Mouse (Mus musculus) left cerebral cortex, postnatal 4 days (tissue): ENCODE data around the gene Mtrf1l. TPM values are rescaled to one million over a fixed set of nuclear protein-coding genes. Genes with fewer than 3 reads are reported as not detected.

ENCODE experiments used
- DNase-seq: peaks from one replicate; pipeline ENCODE4 v3.0.0-alpha.2; 2022
- intact Hi-C: fragments of 180-260 bp; cut with DNase I; formaldehyde crosslinking; loops from one replicate; pipeline ENCODE4 v1.15.1; 2025
- total RNA-seq, 2 experiments: library from RNA; stranded (reverse); gene quantifications; 2 replicates each; pipeline ENCODE4 v1.2.3; 2021

Mtrf1l gene
- 10 to 100 TPM; 10.7 to 11.4 TPM for total RNA-seq

- intact Hi-C loops = no loop called here
- DNase-seq = peak; percentile 98
Observed at GRCm38 (mm10) chr10:5823740-5824491, at the start of gene Mtrf1l. Mtrf1l (minus strand) TSS chr10:5823910.

- DNase-seq = no peak
- intact Hi-C loops = no loop called here
Observed at GRCm38 (mm10) chr10:5871081-5871480, 47.4 kb upstream of the Mtrf1l start.

GRCm38 (mm10) chr10:5867981-5868552 lies 44.4 kb upstream of the Mtrf1l start:
- peak; percentile 27 for DNase-seq
- intact Hi-C loops = no loop called here

GRCm38 (mm10) chr10:5865996-5866395 lies 42.3 kb upstream of the Mtrf1l start:
- intact Hi-C loops = no loop called here
- peak; percentile 20 for DNase-seq

DNA sequence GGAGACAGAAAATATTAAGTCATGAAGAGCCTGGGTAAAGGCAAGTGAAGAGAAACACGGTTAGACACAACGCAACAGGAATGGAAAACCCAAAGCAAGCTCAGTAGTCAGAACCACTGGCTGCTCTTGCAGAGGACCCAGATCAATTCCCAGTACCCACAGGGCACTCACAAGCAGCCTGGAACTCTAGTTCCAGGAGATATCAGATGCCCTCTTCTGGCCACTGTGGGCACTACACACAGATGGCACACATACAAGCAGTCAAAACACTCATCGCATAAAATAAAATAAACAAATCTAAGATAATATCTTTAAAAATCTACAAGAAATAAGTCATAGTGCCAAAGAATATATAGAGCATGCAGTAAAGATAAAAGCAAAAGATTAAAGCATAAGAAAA lies 39.0 kb upstream of the Mtrf1l start:
- intact Hi-C loops = no loop called here

DNA sequence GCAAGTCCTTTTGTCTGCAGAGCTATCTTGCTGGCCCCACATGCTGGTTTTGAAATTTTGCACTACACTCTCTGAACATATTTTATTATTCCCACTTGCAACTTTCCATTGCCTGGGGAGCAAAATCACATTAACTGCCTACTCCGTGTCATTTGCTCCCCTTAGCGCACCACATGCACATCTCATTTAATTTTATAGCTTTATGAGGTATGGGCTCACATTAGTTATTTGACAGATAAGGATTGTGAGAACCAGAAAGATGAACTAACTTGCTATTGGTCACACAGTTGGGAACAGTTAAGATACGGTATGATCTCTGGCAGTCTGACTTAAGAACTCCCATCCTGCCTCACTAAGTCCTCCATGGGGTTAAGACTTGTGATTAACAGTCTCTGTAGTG lies 37.1 kb upstream of the Mtrf1l start:
- intact Hi-C loops = no loop called here
- no peak for DNase-seq

More for the DNA sequence above, 39.0 kb upstream of the Mtrf1l start:
- DNase-seq = no peak

DNA sequence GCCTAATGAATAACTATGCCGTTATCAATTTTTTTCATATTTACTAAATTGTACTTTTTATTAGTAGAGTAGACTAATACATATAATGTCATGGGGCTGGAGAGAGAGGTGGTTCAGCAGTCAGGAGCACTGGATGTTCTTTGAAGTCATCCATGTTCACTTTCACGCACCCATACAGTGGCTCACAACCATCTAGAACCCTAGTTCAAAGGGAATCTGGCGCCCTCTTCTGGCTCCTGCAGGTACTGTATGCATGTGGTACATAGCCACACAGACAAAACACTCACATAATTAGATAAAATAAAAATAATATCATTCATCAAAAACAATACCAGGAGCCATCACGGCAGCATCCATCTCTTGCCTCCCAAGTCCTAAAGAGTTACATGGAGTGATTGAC lies 36.0 kb upstream of the Mtrf1l start:
- DNase-seq = peak; percentile 14
- intact Hi-C loops = loop anchor here (10.0 kb wide), 1 partner anchor 935 kb away; no protein-coding TSS in a partner anchor

- intact Hi-C loops = loop anchor here (10.0 kb wide), 1 partner anchor 937 kb away; no protein-coding TSS in a partner anchor
- DNase-seq = no peak
Observed at GRCm38 (mm10) chr10:5857996-5858549, 34.4 kb upstream of the Mtrf1l start.

DNA sequence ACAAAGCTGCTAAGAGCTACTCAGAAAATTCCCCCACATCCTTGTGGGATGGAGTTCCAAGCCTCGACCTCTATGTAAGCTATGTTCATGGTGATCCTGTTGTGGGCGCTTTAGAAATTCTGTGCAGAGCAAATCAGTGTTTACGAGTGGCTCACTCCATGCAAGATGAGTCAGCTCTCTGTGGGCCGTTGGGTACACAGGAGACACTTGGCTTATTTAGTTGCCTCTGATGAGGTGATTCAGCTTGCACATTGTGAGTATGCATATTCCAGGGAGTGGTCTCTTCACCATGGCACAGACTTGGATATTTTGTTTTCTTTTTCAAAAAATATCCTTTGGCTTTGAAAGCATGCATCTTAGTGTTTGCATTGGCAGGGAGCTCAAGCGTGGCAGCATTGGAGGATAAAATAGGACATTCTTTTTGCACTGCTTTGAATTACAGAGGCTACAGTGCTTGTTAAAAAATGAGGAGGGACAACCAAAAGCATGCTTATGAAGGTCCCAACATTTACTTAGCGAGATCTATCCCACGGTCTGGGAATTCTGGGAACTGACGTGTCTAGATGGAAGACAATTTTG lies 29.7 kb upstream of the Mtrf1l start:
- no peak for DNase-seq

DNA sequence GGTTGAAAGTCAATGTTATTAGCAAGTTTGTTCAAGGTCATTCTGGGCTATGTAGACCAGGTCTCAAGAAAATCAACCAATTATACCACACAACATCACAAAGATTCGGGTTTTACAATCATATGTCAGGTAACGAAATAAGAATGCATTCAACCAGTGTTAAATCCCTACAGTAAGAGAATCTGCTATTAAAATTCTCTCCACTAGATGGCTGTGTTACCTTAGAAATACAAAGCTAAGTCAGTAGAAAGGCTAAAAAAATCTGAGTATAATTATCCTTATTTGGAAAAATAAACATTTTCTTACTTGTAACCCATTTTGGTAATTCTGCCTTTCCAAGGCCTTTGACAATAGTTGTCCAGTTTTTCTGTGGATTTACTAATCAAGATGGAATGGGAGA lies 23.2 kb upstream of the Mtrf1l start:
- DNase-seq = no peak
- intact Hi-C loops = loop anchor here (10.0 kb wide), 1 partner anchor 188 kb away; no protein-coding TSS in a partner anchor

More for the DNA sequence above, 29.7 kb upstream of the Mtrf1l start:
- intact Hi-C loops = loop anchor here (10.0 kb wide), 1 partner anchor 941 kb away; no protein-coding TSS in a partner anchor

- intact Hi-C loops = loop anchor here (10.0 kb wide), 1 partner anchor 193 kb away; no protein-coding TSS in a partner anchor
- DNase-seq = peak; percentile 39
Observed at GRCm38 (mm10) chr10:5841369-5841768, 17.7 kb upstream of the Mtrf1l start.

DNA sequence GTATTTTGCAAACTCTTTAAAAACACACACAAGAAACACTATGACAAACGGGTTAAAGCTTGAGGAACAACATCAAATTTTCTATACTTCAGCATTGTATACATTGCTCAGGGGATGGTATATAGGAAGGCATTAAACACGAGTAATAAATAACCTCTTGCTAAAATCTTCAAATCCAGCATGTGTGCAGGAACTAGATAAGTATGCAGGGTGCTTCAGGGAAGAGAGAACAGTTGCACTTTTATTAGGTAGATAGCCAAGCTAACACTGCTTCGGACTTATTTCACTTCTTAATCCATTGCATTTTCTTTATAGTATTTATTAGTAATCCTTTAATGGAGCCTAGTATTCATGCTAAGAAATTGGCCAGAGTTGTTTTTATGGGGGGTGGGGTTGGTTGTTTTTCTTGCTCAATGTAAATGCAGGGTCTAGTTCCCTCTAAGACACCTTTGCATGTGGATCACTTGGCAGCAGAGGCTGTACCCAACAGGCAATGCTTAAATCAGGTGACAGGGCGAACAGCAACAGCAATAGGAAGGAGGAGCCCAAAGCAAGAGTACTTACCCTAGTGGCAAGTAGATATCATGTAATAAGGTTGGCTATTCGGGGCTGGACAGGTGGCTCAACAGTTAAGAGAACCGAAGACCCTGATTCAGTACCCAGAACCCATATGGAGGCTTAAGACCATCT lies 2.8 kb upstream of the Mtrf1l start:
- DNase-seq = no peak
- intact Hi-C loops = no loop called here

DNA sequence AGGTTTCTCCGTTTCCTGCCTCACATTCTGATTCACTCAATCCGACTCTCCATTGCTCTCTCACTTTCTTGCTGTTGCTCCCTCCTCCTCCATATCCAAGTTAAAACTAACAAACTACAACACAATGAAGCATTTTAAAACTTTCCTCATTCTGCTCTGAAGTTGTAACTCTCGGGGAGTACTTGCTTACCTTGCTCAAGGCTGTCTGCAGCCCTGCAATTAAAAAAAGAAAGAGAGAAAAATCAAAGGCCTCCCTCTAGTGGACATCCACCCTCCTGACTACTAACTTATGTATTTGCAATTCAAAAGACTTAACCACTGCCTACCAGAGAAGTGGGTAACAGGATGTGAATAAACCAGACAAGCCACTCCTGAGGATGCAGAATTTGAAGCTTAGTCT lies 1.1 kb upstream of the Mtrf1l start:
- intact Hi-C loops = no loop called here
- peak; percentile 8 for DNase-seq

GRCm38 (mm10) chr10:5823291-5823739 lies 395 bp downstream of the Mtrf1l start:
- intact Hi-C loops = no loop called here
- DNase-seq = no peak

DNA sequence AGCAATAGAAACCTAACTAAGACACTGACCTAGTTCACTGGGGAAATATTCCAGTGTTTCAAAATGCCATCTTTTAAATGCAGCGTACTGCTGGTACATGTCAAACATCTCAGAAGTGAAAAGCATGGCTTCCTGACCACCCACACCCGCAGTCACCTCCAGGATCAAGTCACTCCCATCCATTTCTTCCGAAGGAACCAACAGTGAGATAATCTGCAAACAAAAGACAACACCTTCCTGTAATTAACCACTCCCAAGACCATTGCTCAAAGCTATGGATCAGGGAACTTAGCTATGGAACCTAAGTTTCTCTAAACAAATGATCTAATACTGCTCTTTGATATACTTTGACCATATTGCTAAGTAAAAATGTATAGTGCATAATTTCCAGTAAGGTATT lies 4.9 kb downstream of the Mtrf1l start:
- DNase-seq = no peak
- intact Hi-C loops = no loop called here

DNA sequence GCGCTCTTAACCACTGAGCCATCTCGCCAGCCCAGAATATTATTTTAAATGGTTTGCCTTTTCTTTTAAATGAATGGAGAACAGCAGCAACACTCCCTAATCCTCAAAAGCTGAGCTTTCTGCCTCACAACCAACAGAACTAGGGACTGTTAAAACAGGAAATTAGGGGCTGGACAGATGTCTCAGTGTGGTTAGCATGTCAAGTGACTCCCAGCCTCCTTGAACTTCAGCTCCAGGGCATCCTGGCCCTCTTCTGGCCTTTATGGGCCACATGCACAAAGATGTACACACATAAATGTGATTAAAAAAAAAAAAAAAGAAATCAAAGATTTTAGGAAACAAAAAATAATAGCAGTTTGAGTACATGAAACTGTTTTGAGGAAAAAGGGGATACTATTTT lies 7.7 kb downstream of the Mtrf1l start:
- no peak for DNase-seq

DNA sequence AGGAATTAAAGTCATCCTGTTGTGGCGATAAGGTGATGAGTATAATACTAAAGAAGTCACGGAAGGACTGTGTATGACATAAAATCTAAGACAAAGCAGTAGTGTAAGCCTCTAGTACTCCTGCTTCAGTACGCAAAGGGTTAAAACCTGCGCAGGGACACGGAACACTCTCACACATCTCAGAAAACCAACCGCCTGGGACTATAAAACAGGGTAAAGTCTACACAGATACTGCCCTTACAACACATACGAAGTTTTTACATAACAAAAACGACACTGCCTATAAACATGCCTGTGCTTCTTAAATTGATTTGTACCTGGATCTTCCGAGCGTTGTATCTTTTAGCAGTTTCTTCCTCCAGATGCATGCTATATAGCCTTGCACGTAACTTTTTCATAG lies 10.0 kb downstream of the Mtrf1l start:
- DNase-seq = no peak
- intact Hi-C loops = no loop called here

More for the DNA sequence above, 7.7 kb downstream of the Mtrf1l start:
- intact Hi-C loops = no loop called here

GRCm38 (mm10) chr10:5807683-5808082 lies 16.0 kb downstream of the Mtrf1l start:
- intact Hi-C loops = no loop called here

DNA sequence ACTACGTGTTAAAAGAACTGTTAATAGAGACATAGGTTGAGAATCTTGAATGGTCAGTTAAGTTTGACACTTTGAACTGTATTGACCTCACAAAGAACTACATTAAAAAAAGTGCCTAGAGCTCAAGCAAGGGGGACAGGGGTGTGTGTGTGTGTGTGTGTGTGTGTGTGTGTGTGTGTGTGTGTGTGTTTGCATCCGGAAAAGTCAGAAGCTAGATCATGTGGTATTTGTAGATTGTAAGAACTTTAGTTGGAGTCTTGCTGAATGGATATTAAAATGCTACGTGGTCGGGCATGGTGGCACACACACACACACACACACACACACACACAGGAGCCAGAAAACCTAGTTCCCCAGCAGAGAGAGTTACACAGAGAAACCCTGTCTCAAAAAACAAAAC lies 16.7 kb downstream of the Mtrf1l start:
- intact Hi-C loops = no loop called here
- DNase-seq = no peak

More at GRCm38 (mm10) chr10:5807683-5808082, 16.0 kb downstream of the Mtrf1l start:
- DNase-seq = no peak

DNA sequence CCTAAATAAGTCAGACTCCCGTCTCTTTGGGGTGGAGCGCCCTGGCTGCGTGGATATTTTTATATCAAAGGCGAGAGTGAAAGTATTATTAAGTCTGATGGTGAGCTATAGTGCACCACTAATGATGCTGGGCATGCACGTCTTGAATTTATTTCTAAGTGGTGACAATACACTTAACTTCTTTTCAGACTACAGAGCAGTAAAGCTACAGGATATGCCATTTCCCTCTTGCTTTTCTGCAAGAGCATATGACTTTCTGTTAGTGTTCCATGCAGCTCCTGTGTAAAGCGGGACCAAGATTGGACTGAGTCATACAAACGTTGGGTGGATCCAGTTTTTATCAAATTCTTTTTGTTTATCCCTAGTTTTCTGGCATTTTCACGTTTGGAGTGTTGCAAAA lies 17.3 kb downstream of the Mtrf1l start:
- intact Hi-C loops = no loop called here
- no peak for DNase-seq
